Mouse (Mus musculus): ENCODE data around the gene Olfr12. TPM values are rescaled to one million over a fixed set of nuclear protein-coding genes. Genes with fewer than 3 reads are reported as not detected.
A peak's percentile ranks its signal among the peaks of the same experiment; 100 is the strongest.

The Olfr12 gene
- polyA plus RNA-seq, 1 experiment from 2014 or later = not detected

DNA sequence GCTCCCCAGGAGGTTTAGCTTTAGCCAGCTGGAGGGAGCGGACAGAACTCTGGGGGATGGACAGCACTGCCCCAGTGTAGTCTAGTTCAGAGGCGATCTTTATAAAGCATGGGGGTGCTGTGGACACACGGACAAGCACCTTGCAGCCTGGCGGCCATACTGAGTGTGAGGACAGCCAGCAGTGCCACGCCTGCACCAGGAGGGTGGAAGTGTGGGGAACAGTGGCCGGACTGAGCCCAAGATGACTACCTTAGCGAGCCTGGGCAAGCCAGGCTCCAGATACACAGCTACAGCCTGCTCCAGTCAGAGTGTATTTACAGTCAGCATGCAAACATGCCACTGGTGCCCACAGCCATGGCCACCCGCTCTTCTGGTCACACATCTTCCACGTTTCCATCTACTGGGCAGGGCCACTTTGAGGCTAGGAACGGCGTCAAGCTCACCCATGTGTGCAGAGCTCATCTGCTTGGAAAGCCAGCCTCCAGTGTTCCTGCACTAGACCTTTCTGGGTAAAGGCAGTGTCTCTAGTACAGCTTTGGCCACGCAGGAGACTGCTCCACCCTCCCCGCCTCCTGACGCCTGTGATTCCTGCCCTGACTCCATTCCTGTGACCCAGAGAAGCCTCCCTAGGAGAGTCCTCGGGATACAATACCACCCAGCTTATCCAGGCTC lies 20.0 kb downstream of the Olfr12 start:
- no peak overlapping the region for H3K4me2 ChIP-seq (ENCODE audit: low read depth, low read length)
- no peak overlapping the region for H3K4me3 ChIP-seq (ENCODE audit: low read length)
- H3K9ac ChIP-seq (ENCODE audit: low read depth, low read length) = no peak overlapping the region
- no peaks in the 10 kb centered on the region for H3K9me3 ChIP-seq (ENCODE audit: control insufficient read depth, low read length)
- peaks cover 13% of the 10 kb centered on the region for H3K4me1 ChIP-seq (ENCODE audit: control insufficient read depth, insufficient read depth, low read length)
- no peaks in the 10 kb centered on the region for H3K27me3 ChIP-seq (replicated peaks; ENCODE audit: control insufficient read depth, insufficient read depth, low read length)
- ATAC-seq = no peak
- peaks cover 5% of the 10 kb centered on the region; the same call in 1 of the 2 replicates for H3K36me3 ChIP-seq (ENCODE audit: control insufficient read depth, insufficient read depth, low read length)
- WGBS = 91% methylated on average over 15 of the region's 15 CpGs
- H3K27ac ChIP-seq (ENCODE audit: low read length) = no peak overlapping the region

DNA sequence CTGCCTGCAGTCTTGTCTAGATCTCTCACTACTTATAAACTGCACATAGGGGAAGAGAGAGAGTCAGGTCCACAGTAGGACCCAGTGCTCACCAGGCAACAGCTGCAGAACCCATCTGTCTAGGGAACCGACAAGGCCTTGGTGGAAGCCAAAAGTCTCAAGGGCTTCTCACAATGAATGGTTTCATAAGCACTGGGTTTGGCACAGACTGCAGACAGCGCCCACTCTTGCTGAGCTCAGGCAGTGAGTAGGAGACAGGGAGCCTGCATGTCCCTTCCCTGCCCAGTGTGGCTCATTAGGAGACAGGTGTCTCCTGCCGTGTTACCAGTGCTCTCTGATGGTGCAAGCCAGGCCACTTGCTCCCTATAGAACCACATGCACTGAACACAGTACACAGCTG lies 20.6 kb downstream of the Olfr12 start:
- Histone ChIP-seq H3K36me3 (ENCODE audit: control insufficient read depth, insufficient read depth, low read length) (peaks cover 5% of the 10 kb centered on the region; the same call in 1 of the 2 replicates), H3K9ac (ENCODE audit: low read depth, low read length) (no peak overlapping the region), H3K27ac (ENCODE audit: low read length) (no peak overlapping the region), H3K4me2 (ENCODE audit: low read depth, low read length) (no peak overlapping the region), H3K27me3 (replicated peaks; ENCODE audit: control insufficient read depth, insufficient read depth, low read length) (no peaks in the 10 kb centered on the region), H3K9me3 (ENCODE audit: control insufficient read depth, low read length) (no peaks in the 10 kb centered on the region), H3K4me3 (ENCODE audit: low read length) (no peak overlapping the region), H3K4me1 (ENCODE audit: control insufficient read depth, insufficient read depth, low read length) (peaks cover 13% of the 10 kb centered on the region)
- 87% methylated on average over 3 of the region's 3 CpGs for WGBS
- ATAC-seq = no peak

DNA sequence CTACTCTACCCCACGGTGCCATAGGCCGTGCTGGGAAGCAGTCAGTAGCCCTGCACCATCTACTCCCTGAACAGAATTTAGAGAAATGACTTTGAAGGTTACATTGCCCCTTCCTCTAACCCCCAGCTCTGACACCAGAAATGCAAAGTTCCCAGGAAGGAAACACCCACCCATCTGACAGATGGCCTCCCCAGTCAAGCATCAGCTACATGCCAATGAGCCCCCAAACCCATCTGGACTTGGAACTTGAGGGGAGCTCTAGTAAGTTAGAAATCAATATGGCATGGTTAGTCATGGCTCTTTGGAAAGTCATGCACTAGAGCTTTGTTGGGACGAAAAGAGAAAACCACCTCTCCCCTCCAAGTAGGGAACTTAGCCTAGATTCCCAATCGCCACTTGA lies 21.1 kb downstream of the Olfr12 start:
- ATAC-seq = no peak
- Histone ChIP-seq H3K27ac (ENCODE audit: low read length) (no peak overlapping the region), H3K27me3 (replicated peaks; ENCODE audit: control insufficient read depth, insufficient read depth, low read length) (no peaks in the 10 kb centered on the region), H3K9ac (ENCODE audit: low read depth, low read length) (no peak overlapping the region), H3K4me3 (ENCODE audit: low read length) (no peak overlapping the region), H3K4me2 (ENCODE audit: low read depth, low read length) (no peak overlapping the region), H3K9me3 (ENCODE audit: control insufficient read depth, low read length) (no peaks in the 10 kb centered on the region), H3K36me3 (ENCODE audit: control insufficient read depth, insufficient read depth, low read length) (peaks cover 5% of the 10 kb centered on the region; the same call in 1 of the 2 replicates), H3K4me1 (ENCODE audit: control insufficient read depth, insufficient read depth, low read length) (peaks cover 13% of the 10 kb centered on the region)
- 94% methylated on average over 4 of the region's 4 CpGs for WGBS

DNA sequence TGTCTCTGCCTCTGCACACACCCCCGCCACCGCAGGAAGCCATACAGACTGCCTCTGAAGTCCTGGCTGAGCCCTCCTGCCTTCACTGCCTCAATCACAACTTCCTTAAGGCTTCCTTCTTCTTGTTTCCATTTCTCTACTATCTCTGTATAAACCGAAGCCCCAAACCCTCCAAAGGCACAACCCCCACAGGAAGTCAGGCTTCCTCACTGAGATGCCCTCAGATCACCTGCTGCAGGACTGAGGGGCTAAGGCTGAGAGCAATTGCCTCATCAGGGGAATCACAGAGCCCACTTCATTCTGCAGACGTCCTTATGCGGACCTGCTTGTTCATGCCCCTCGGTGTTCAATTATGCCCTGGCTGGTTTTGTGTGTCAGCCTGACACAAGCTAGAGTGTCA lies 22.8 kb downstream of the Olfr12 start:
- Histone ChIP-seq H3K4me1 (ENCODE audit: control insufficient read depth, insufficient read depth, low read length) (peaks cover 13% of the 10 kb centered on the region), H3K27me3 (replicated peaks; ENCODE audit: control insufficient read depth, insufficient read depth, low read length) (no peaks in the 10 kb centered on the region), H3K9me3 (ENCODE audit: control insufficient read depth, low read length) (no peaks in the 10 kb centered on the region), H3K36me3 (ENCODE audit: control insufficient read depth, insufficient read depth, low read length) (peaks cover 5% of the 10 kb centered on the region; the same call in 1 of the 2 replicates), H3K4me2 (ENCODE audit: low read depth, low read length) (peak overlapping the region; percentile 92; the same call in 1 of the 2 replicates), H3K4me3 (ENCODE audit: low read length) (peak overlapping the region; percentile 92; the same call in 1 of the 2 replicates), H3K27ac (ENCODE audit: low read length) (no peak overlapping the region), H3K9ac (ENCODE audit: low read depth, low read length) (peak overlapping the region; percentile 11; the same call in 1 of the 2 replicates)
- ATAC-seq = no peak
- WGBS = 90% methylated on average over 6 of the region's 6 CpGs

DNA sequence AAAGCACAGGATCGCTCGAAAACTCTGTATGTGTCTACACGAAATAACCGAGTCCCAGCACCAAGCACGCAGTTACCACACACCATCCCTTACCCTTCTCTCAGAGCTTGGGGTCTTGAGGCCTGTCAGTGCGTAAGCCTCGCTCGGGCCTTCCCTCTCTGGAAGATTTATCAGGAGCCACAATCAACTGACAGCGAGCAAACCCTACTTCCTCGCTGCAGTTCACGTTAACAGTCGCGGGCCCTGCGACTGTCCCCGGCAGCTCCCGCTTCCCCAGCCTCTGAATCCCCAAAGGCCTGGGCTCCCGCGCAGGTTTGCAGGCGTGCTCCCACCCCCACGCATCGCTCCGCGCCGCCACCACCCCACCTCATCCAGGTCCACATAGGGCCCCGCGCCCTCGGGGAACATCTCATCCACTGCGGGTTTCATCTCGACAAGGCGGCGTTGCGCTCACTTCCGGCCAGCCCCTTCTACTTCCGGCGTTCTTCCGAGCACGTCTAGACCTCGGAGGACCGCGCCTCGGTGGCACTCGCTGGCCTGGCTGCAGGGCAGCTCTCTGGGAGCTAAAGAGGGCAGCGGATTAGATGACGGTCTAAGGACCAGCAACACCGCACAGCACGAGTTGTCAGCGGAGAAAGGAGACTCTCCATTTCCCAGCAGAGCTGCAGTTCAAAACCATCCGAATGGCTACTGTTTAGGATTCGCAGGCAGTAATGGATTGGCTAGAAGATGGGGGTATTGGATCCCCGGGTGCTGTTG lies 24.1 kb downstream of the Olfr12 start, which contains the start of gene Cops9:
Gene Cops9, minus strand, starts transcription at position 472 of the 759 bp plus-strand sequence.
- peak within 1 kb of the TSS; percentile 92 for H3K4me3 ChIP-seq (ENCODE audit: low read length)
- H3K27me3 ChIP-seq (replicated peaks; ENCODE audit: control insufficient read depth, insufficient read depth, low read length) = no peaks in the 10 kb centered on the region
- H3K4me1 ChIP-seq (ENCODE audit: control insufficient read depth, insufficient read depth, low read length) = peaks cover 13% of the 10 kb centered on the region
- H3K9me3 ChIP-seq (ENCODE audit: control insufficient read depth, low read length) = no peaks in the 10 kb centered on the region
- peak within 1 kb of the TSS; percentile 63 for H3K27ac ChIP-seq (ENCODE audit: low read length)
- H3K9ac ChIP-seq (ENCODE audit: low read depth, low read length) = peak within 1 kb of the TSS; percentile 95
- H3K4me2 ChIP-seq (ENCODE audit: low read depth, low read length) = peak within 1 kb of the TSS; percentile 92
- 2% methylated on average over 50 of the region's 50 CpGs for WGBS
- peak; percentile 96 for ATAC-seq
- peaks cover 3% of the 10 kb centered on the region; the same call in 1 of the 2 replicates for H3K36me3 ChIP-seq (ENCODE audit: control insufficient read depth, insufficient read depth, low read length)

DNA sequence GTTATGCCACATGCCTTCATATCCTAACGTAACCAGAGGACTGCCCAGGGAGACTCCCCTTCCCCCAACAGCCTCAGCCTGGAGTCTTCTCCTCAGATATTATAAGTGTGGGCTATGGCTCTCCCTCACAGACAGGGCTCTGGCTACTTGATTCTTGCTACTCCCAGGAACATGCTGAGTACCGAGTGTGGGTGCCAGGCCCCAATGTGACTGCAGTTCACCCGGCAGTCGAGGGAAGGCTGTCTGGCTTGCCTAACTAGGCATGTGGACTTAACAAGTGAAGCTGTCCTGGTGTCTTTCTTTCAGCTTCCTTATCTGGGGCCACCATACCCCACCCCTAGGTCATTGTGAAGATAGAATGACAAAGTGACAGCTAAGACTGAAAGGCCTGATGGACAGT lies 26.1 kb downstream of the Olfr12 start:
- Histone ChIP-seq H3K9me3 (ENCODE audit: control insufficient read depth, low read length) (no peaks in the 10 kb centered on the region), H3K9ac (ENCODE audit: low read depth, low read length) (no peak overlapping the region), H3K4me2 (ENCODE audit: low read depth, low read length) (no peak overlapping the region), H3K4me1 (ENCODE audit: control insufficient read depth, insufficient read depth, low read length) (peaks cover 20% of the 10 kb centered on the region), H3K4me3 (ENCODE audit: low read length) (no peak overlapping the region), H3K36me3 (ENCODE audit: control insufficient read depth, insufficient read depth, low read length) (no peaks in the 10 kb centered on the region), H3K27me3 (replicated peaks; ENCODE audit: control insufficient read depth, insufficient read depth, low read length) (no peaks in the 10 kb centered on the region), H3K27ac (ENCODE audit: low read length) (no peak overlapping the region)
- 69% methylated on average over 4 of the region's 4 CpGs for WGBS
- ATAC-seq = no peak

DNA sequence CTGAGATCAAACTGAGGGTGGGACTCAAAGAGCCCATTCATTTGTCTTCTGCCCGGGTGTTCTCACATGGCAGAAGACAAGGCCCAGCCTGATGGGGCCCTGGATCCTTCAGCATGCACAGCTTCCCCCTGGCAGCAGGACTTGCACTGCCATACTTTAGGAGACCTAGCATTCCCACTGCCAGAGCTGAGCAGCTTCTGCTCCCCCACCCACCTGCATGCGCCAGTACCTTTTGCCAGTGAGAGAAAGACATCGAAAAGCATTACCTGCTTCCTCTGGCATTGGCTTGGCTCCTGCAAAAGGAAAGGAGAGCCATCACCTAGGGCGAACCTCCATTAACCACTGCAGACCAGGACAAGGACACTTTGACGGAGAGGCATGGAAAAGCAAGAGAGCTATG lies 27.3 kb downstream of the Olfr12 start:
- H3K27ac ChIP-seq (ENCODE audit: low read length) = no peak overlapping the region
- no peak overlapping the region for H3K4me3 ChIP-seq (ENCODE audit: low read length)
- H3K9me3 ChIP-seq (ENCODE audit: control insufficient read depth, low read length) = no peaks in the 10 kb centered on the region
- no peaks in the 10 kb centered on the region for H3K27me3 ChIP-seq (replicated peaks; ENCODE audit: control insufficient read depth, insufficient read depth, low read length)
- no peaks in the 10 kb centered on the region for H3K36me3 ChIP-seq (ENCODE audit: control insufficient read depth, insufficient read depth, low read length)
- no peak for ATAC-seq
- H3K4me2 ChIP-seq (ENCODE audit: low read depth, low read length) = no peak overlapping the region
- H3K9ac ChIP-seq (ENCODE audit: low read depth, low read length) = no peak overlapping the region
- H3K4me1 ChIP-seq (ENCODE audit: control insufficient read depth, insufficient read depth, low read length) = peaks cover 20% of the 10 kb centered on the region
- WGBS = 76% methylated on average over 5 of the region's 5 CpGs

DNA sequence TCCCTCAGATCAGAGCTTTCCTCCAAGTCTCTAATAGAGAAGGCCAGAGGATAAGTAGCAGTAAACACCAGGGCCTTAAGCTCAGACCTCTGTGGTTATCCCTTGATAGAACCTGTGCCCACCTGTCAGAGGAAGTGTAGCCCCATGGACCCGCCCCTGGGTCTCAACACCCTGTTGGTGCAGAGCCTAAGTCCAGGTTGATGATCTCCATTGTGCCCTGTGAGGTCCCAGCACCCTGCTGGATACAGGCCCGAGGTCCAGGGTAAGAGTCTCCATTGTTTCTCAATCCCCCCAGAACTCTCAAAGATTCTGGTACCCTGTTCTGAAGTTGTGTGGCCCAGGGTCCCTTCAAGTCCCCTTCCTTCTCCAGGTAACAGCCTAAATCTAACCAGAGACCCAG lies 28.5 kb downstream of the Olfr12 start:
- H3K27me3 ChIP-seq (replicated peaks; ENCODE audit: control insufficient read depth, insufficient read depth, low read length) = no peaks in the 10 kb centered on the region
- ATAC-seq = no peak
- H3K9ac ChIP-seq (ENCODE audit: low read depth, low read length) = no peak overlapping the region
- H3K4me3 ChIP-seq (ENCODE audit: low read length) = no peak overlapping the region
- WGBS = 72% methylated on average over 2 of the region's 2 CpGs
- no peak overlapping the region for H3K27ac ChIP-seq (ENCODE audit: low read length)
- peaks cover 9% of the 10 kb centered on the region for H3K4me1 ChIP-seq (ENCODE audit: control insufficient read depth, insufficient read depth, low read length)
- H3K4me2 ChIP-seq (ENCODE audit: low read depth, low read length) = no peak overlapping the region
- no peaks in the 10 kb centered on the region for H3K36me3 ChIP-seq (ENCODE audit: control insufficient read depth, insufficient read depth, low read length)
- H3K9me3 ChIP-seq (ENCODE audit: control insufficient read depth, low read length) = no peaks in the 10 kb centered on the region

DNA sequence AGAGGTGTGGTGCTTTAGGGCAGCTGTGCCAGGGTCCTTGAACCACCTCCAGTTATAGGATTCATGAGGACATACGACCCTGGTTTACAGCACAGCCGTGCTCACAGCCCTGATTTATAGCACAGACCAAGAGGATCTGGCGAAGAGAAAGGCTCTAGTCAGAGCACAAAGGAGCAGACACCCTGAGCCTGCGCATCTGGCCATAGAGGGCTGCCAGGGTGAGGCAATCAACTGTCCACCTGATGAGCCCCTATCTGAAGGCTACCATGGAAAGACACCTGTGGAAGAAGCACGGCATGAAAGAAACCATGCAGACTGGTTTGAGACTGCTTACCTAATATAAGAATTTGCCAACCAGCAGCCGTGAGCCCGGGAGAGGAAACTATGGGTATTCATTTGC lies 29.0 kb downstream of the Olfr12 start:
- no peak for ATAC-seq
- Histone ChIP-seq H3K27me3 (replicated peaks; ENCODE audit: control insufficient read depth, insufficient read depth, low read length) (no peaks in the 10 kb centered on the region), H3K27ac (ENCODE audit: low read length) (no peak overlapping the region), H3K4me2 (ENCODE audit: low read depth, low read length) (no peak overlapping the region), H3K4me3 (ENCODE audit: low read length) (no peak overlapping the region), H3K36me3 (ENCODE audit: control insufficient read depth, insufficient read depth, low read length) (no peaks in the 10 kb centered on the region), H3K9ac (ENCODE audit: low read depth, low read length) (no peak overlapping the region), H3K4me1 (ENCODE audit: control insufficient read depth, insufficient read depth, low read length) (peaks cover 8% of the 10 kb centered on the region), H3K9me3 (ENCODE audit: control insufficient read depth, low read length) (no peaks in the 10 kb centered on the region)
- 61% methylated on average over 7 of the region's 7 CpGs for WGBS
